Mouse (Mus musculus) forebrain, embryonic 15.5 days (tissue): ENCODE results near the gene Elovl2. TPM values are rescaled to one million over a fixed set of nuclear protein-coding genes. Genes with fewer than 3 reads are reported as not detected.
"Not testable (repeated sequence)": the region's sequence is repeated elsewhere in the genome, so short reads cannot be mapped to it uniquely, and the experiment has no call there.

Source experiments
- ATAC-seq: fragments of 200-750 bp; cut with Nextera tagmentation; replicated peaks from 2 replicates; pipeline ENCODE4 v1.8.0; 2017; ENCODE audit warnings: mild to moderate bottlenecking, moderate TSS enrichment, moderate library complexity
- H3K27ac ChIP-seq: fragments of 300-500 bp; sonication (generic); replicated peaks from 2 replicates; pipeline ENCODE4 v1.5.1; 2015; ENCODE audit warnings: mild to moderate bottlenecking, inconsistent platforms
- H3K27me3 ChIP-seq: fragments of 300-500 bp; sonication (generic); 2 replicates; pipeline ENCODE4 v1.6.1; 2015; ENCODE audit warnings: inconsistent platforms
- H3K36me3 ChIP-seq: fragments of 300-500 bp; sonication (generic); 2 replicates; pipeline ENCODE4 v1.6.1; 2015; ENCODE audit warnings: mild to moderate bottlenecking, inconsistent platforms
- H3K4me1 ChIP-seq: fragments of 300-500 bp; sonication (generic); 2 replicates; pipeline ENCODE4 v1.6.1; 2015; ENCODE audit warnings: inconsistent platforms
- H3K4me2 ChIP-seq: fragments of 300-500 bp; sonication (generic); replicated peaks from 2 replicates; pipeline ENCODE4 v1.6.1; 2015; ENCODE audit warnings: mild to moderate bottlenecking, inconsistent platforms
- H3K4me3 ChIP-seq: fragments of 300-500 bp; sonication (generic); 2 replicates; pipeline ENCODE4 v1.5.1; 2015; ENCODE audit warnings: mild to moderate bottlenecking, inconsistent platforms
- H3K9ac ChIP-seq: fragments of 300-500 bp; sonication (generic); replicated peaks from 2 replicates; pipeline ENCODE4 v1.6.1; 2015; ENCODE audit warnings: mild to moderate bottlenecking, inconsistent platforms
- H3K9me3 ChIP-seq: fragments of 300-500 bp; sonication (generic); 2 replicates; pipeline ENCODE4 v1.6.1; 2016; ENCODE audit warnings: inconsistent platforms
- WGBS: fragments of 180-500 bp; shearing (Covaris S2); methylation state at CpG from one replicate; pipeline ENCODE4 v1.1.7; 2015; ENCODE audit warnings: mixed read lengths; 5-methylcytosine and 5-hydroxymethylcytosine counted together
- polyA plus RNA-seq: library from polyadenylated mRNA; unstranded; fragments of >200 nt; fragmentation: Nextera tagmentation; extraction: Ambion mirVana; gene quantifications from 2 replicates; pipeline ENCODE4 v1.2.1, GENCODE M21; 2015

Elovl2 gene
- polyA plus RNA-seq, 1 experiment from 2014 or later, result 47.4 TPM

- Histone ChIP-seq H3K4me2 (peak overlapping the region; percentile 17; the same call in 1 of the 2 replicates), H3K4me3 (no peak overlapping the region), H3K9ac (no peak overlapping the region), H3K9me3 (no peaks in the 10 kb centered on the region), H3K4me1 (peaks cover 10% of the 10 kb centered on the region), H3K27me3 (no peaks in the 10 kb centered on the region), H3K27ac (peak overlapping the region; percentile 67), H3K36me3 (no peaks in the 10 kb centered on the region)
- peak; percentile 90 for ATAC-seq
- 40% methylated on average over 12 of the region's 12 CpGs for WGBS
Observed at GRCm38 (mm10) chr13:41231389-41231983, 11.3 kb upstream of the Elovl2 start.

DNA sequence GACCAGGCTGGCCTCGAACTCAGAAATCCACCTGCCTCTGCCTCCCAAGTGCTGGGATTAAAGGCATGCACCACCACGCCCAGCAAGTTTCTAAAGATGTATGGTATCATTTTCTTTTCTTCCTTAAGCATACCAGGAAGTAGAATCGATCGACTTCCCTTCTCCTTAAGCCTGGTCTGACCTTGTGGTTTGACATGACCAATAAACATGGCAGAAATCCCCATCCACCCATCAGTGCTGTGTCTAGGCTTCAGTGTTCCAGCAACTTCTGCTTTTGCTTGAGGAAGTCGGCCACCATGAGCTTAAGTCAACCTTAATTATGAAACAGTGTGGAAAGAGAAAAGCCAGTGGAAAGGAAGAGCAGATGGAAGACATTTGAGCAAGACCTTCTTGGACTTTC lies 10.1 kb upstream of the Elovl2 start:
- no peak for ATAC-seq

GRCm38 (mm10) chr13:41228060-41228459 lies 7.9 kb upstream of the Elovl2 start:
- H3K4me1 ChIP-seq, result peaks cover 10% of the 10 kb centered on the region
- H3K4me2 ChIP-seq, result no peak overlapping the region
- H3K27me3 ChIP-seq, result no peaks in the 10 kb centered on the region
- 92% methylated on average over 5 of the region's 5 CpGs for WGBS
- no peak for ATAC-seq
- no peak overlapping the region for H3K9ac ChIP-seq
- H3K27ac ChIP-seq, result no peak overlapping the region
- H3K9me3 ChIP-seq, result no peaks in the 10 kb centered on the region
- no peaks in the 10 kb centered on the region for H3K36me3 ChIP-seq
- H3K4me3 ChIP-seq, result no peak overlapping the region

More for the DNA sequence above, 10.1 kb upstream of the Elovl2 start:
- Histone ChIP-seq H3K4me3 (no peak overlapping the region), H3K9ac (no peak overlapping the region), H3K27ac (no peak overlapping the region), H3K27me3 (no peaks in the 10 kb centered on the region), H3K36me3 (no peaks in the 10 kb centered on the region), H3K4me2 (no peak overlapping the region), H3K4me1 (peaks cover 10% of the 10 kb centered on the region), H3K9me3 (no peaks in the 10 kb centered on the region)
- whole genome bisulfite sequencing, result 90% methylated on average over 5 of the region's 5 CpGs

- no peak overlapping the region for H3K4me3 ChIP-seq
- no peak overlapping the region for H3K9ac ChIP-seq
- no peak overlapping the region for H3K27ac ChIP-seq
- no peaks in the 10 kb centered on the region for H3K36me3 ChIP-seq
- no peak for ATAC-seq
- WGBS, result 86% methylated on average over 5 of the region's 5 CpGs
- H3K27me3 ChIP-seq, result no peaks in the 10 kb centered on the region
- peaks cover 4% of the 10 kb centered on the region; the same call in 1 of the 2 replicates for H3K4me1 ChIP-seq
- H3K4me2 ChIP-seq, result no peak overlapping the region
- no peaks in the 10 kb centered on the region for H3K9me3 ChIP-seq
Observed at GRCm38 (mm10) chr13:41226513-41226912, 6.3 kb upstream of the Elovl2 start.

- Histone ChIP-seq H3K4me2 (peak overlapping the region; percentile 53), H3K4me3 (peak overlapping the region; percentile 80)
- 1% methylated on average over 31 of the region's 39 CpGs for WGBS
Observed at GRCm38 (mm10) chr13:41219687-41220303, 410 bp downstream of the Elovl2 start.

DNA sequence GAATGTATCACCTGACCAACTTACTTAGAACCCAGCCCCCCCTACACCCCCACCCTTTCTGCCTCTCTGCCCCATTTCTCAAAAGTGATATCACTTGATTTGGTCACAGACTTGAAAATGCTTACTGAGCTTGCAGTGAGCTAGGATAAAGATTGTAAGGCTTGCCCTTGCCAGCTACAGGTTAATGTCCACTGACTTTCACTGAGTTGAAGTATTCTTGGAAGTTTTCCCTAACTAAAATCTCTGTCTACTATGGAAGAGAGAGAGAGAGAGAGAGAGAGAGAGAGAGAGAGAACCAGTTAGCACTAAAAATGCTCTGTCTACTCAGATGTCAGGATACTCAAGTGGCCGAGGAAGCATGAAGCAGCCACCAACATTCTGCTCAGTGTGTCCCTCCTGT lies 1.1 kb downstream of the Elovl2 start:
- no peaks in the 10 kb centered on the region for H3K9me3 ChIP-seq
- ATAC-seq, result no peak
- peak overlapping the region; percentile 80 for H3K4me3 ChIP-seq
- H3K4me2 ChIP-seq, result peak overlapping the region; percentile 53
- no peaks in the 10 kb centered on the region for H3K27me3 ChIP-seq
- no peaks in the 10 kb centered on the region for H3K36me3 ChIP-seq
- WGBS, result 11% methylated on average over 1 of the region's 1 CpGs
- H3K9ac ChIP-seq, result peak overlapping the region; percentile 79; the same call in 1 of the 2 replicates
- peaks cover 12% of the 10 kb centered on the region; the same call in 1 of the 2 replicates for H3K4me1 ChIP-seq
- no peak overlapping the region for H3K27ac ChIP-seq

More at GRCm38 (mm10) chr13:41219687-41220303, 410 bp downstream of the Elovl2 start:
- peak overlapping the region; percentile 79 for H3K9ac ChIP-seq
- H3K4me1 ChIP-seq, result peaks cover 12% of the 10 kb centered on the region; the same call in 1 of the 2 replicates
- H3K27ac ChIP-seq, result peak overlapping the region; percentile 78
- no peaks in the 10 kb centered on the region for H3K27me3 ChIP-seq
- no peaks in the 10 kb centered on the region for H3K9me3 ChIP-seq
- no peaks in the 10 kb centered on the region for H3K36me3 ChIP-seq
- peak; percentile 85 for ATAC-seq

DNA sequence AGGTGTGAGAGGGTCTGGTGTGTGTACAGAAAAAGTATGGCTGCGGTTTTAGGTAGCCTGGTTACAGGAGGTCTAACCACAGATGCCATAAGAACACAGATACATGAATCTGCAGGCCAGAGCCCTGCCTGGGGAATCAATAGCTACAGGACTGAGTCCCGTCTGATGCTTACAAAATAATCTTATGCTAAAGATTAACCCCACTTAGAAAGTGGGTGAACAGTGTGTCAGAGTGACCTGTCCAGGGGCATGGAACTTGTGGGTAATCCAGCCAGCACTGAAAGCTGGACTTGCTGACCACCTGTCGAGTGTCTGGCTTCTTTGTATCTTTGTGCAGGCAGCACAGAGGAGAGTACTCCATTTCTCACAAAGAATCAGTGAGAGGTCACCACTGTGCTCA lies 4.0 kb downstream of the Elovl2 start:
- H3K4me1 ChIP-seq, result peaks cover 18% of the 10 kb centered on the region
- H3K27ac ChIP-seq, result no peak overlapping the region
- no peaks in the 10 kb centered on the region for H3K36me3 ChIP-seq
- no peak overlapping the region for H3K4me2 ChIP-seq
- no peak overlapping the region for H3K9ac ChIP-seq
- no peaks in the 10 kb centered on the region for H3K9me3 ChIP-seq
- no peaks in the 10 kb centered on the region for H3K27me3 ChIP-seq
- no peak for ATAC-seq
- 65% methylated on average over 3 of the region's 3 CpGs for WGBS
- no peak overlapping the region for H3K4me3 ChIP-seq

GRCm38 (mm10) chr13:41215669-41216068 lies 4.5 kb downstream of the Elovl2 start:
- no peaks in the 10 kb centered on the region for H3K36me3 ChIP-seq
- H3K4me1 ChIP-seq, result peaks cover 18% of the 10 kb centered on the region
- no peak overlapping the region for H3K4me2 ChIP-seq
- H3K27ac ChIP-seq, result no peak overlapping the region
- no peaks in the 10 kb centered on the region for H3K27me3 ChIP-seq
- WGBS, result 84% methylated on average over 6 of the region's 6 CpGs
- no peak overlapping the region for H3K9ac ChIP-seq
- no peak overlapping the region for H3K4me3 ChIP-seq
- no peaks in the 10 kb centered on the region for H3K9me3 ChIP-seq
- ATAC-seq, result no peak

GRCm38 (mm10) chr13:41212558-41213322 lies 7.5 kb downstream of the Elovl2 start:
- Histone ChIP-seq H3K27ac (no peak overlapping the region), H3K4me1 (peaks cover 6% of the 10 kb centered on the region), H3K4me2 (no peak overlapping the region), H3K9ac (no peak overlapping the region), H3K36me3 (no peaks in the 10 kb centered on the region), H3K9me3 (no peaks in the 10 kb centered on the region), H3K4me3 (no peak overlapping the region), H3K27me3 (no peaks in the 10 kb centered on the region)
- no peak for ATAC-seq
- 75% methylated on average over 6 of the region's 6 CpGs for WGBS

- H3K9me3 ChIP-seq, result no peaks in the 10 kb centered on the region
- no peak overlapping the region for H3K4me3 ChIP-seq
- no peaks in the 10 kb centered on the region for H3K36me3 ChIP-seq
- no peaks in the 10 kb centered on the region for H3K27me3 ChIP-seq
- peaks cover 6% of the 10 kb centered on the region; the same call in 1 of the 2 replicates for H3K4me1 ChIP-seq
- H3K27ac ChIP-seq, result no peak overlapping the region
- H3K9ac ChIP-seq, result no peak overlapping the region
- ATAC-seq, result no peak
- H3K4me2 ChIP-seq, result no peak overlapping the region
- 89% methylated on average over 4 of the region's 4 CpGs for WGBS
Observed at GRCm38 (mm10) chr13:41211276-41211675, 8.9 kb downstream of the Elovl2 start.

- Histone ChIP-seq H3K4me2 (no peak overlapping the region), H3K4me1 (peaks cover 19% of the 10 kb centered on the region), H3K9ac (no peak overlapping the region), H3K9me3 (no peaks in the 10 kb centered on the region), H3K27ac (no peak overlapping the region), H3K36me3 (no peaks in the 10 kb centered on the region), H3K27me3 (no peaks in the 10 kb centered on the region), H3K4me3 (no peak overlapping the region)
- 84% methylated on average over 5 of the region's 5 CpGs for WGBS
- ATAC-seq, result no peak
Observed at GRCm38 (mm10) chr13:41206241-41206640, 14.0 kb downstream of the Elovl2 start.

DNA sequence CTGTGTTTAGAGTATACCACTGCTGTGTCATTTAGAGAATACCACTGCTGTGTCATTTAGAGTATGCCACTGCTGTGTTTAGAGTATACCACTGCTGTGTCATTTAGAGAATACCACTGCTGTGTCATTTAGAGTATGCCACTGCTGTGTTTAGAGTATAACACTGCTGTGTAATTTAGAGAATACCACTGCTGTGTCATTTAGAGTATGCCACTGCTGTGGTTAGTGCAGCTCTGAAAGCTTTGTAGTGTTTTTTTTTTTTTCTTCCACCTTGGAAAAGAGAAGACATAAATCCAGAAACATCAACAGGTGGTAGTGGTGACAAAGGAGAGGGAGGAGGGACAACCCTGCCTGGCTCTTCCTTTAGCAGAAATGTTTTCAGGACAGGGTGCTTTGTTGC lies 14.6 kb downstream of the Elovl2 start:
- peaks cover 19% of the 10 kb centered on the region for H3K4me1 ChIP-seq
- not testable (repeated sequence) for H3K4me3 ChIP-seq, H3K4me2 ChIP-seq, H3K9ac ChIP-seq, H3K9me3 ChIP-seq, ATAC-seq, H3K27me3 ChIP-seq, H3K36me3 ChIP-seq, H3K27ac ChIP-seq
